ENCODE assay signal across 31 mouse cellular contexts in genomic region chr2:180506281-180506680, GRCm38 (mm10). TPM values are rescaled to one million over a fixed set of nuclear protein-coding genes. Genes with fewer than 3 reads are reported as not detected.
DNase-seq lines count a peak whose midpoint lies in the region; ATAC-seq and TF ChIP-seq lines count a peak whose summit lies in the region.
"Had no signal": no experiment of that assay in that cellular context is flagged by ENCODE, and none has a peak within 500 bp of the region (broad histone marks: within the 10 kb centered on the region; RNA-seq: fewer than 3 reads in every experiment).

No protein-coding gene starts in this region.

- no peak for TF ChIP-seq CTCF in hindbrain, postnatal 0 days (IDR thresholded peaks at IDR 0.05; ENCODE audit: low read depth)

- no peak for DNase-seq in hindbrain, embryonic 10.5 days (ENCODE audit: low spot score)
- DNase-seq in hindbrain, postnatal 0 days (ENCODE audit: low spot score): no peak
- DNase-seq in kidney, adult 8-10 months: no peak
- DNase-seq in forebrain, embryonic 11.5 days (ENCODE audit: low spot score): peak; percentile 65
- no peak for DNase-seq in limb, embryonic 10.5 days (ENCODE audit: low spot score)
- DNase-seq: adrenal gland, adult 2 months; adrenal gland, postnatal 36 days; cerebellum, adult 9-10 months; cerebellum, postnatal 36 days; gastrocnemius, adult 2 months; heart, postnatal 10 days; retina, postnatal 1 day; right cerebral cortex, postnatal 14 days; thymus, postnatal 4 days had no signal

- no peak overlapping the region for H3K4me2 ChIP-seq in hindbrain, postnatal 0 days (ENCODE audit: low read depth, low read length)
- no peak overlapping the region for H3K4me2 ChIP-seq in kidney, embryonic 15.5 days
- H3K4me2 ChIP-seq in forebrain, embryonic 11.5 days (ENCODE audit: low read depth, low read length, severe bottlenecking): no peak overlapping the region
- no peak overlapping the region; the same call in 1 of the 2 replicates for H3K4me2 ChIP-seq in forebrain, embryonic 16.5 days (ENCODE audit: low read length)
- H3K4me2 ChIP-seq: heart, embryonic 13.5 days; limb, embryonic 13.5 days; liver, embryonic 11.5 days; lung, embryonic 15.5 days; midbrain, embryonic 12.5 days; neural tube, embryonic 15.5 days had no signal

- H3K27me3 ChIP-seq in hindbrain, embryonic 10.5 days (ENCODE audit: insufficient read depth, poor library complexity, severe bottlenecking): peaks cover 72% of the 10 kb centered on the region
- no peaks in the 10 kb centered on the region for H3K27me3 ChIP-seq in hindbrain, postnatal 0 days (ENCODE audit: insufficient read depth, low read length)
- H3K27me3 ChIP-seq in kidney, embryonic 15.5 days: peaks cover 10% of the 10 kb centered on the region
- H3K27me3 ChIP-seq in forebrain, embryonic 11.5 days (ENCODE audit: control insufficient read depth, insufficient read depth, low read length): peaks cover 7% of the 10 kb centered on the region; the same call in 1 of the 2 replicates
- H3K27me3 ChIP-seq in forebrain, embryonic 16.5 days (replicated peaks; ENCODE audit: control insufficient read depth, insufficient read depth, low read length): no peaks in the 10 kb centered on the region
- peaks cover 34% of the 10 kb centered on the region for H3K27me3 ChIP-seq in limb, embryonic 10.5 days (ENCODE audit: low read depth, poor library complexity, severe bottlenecking)

- ATAC-seq in hindbrain, postnatal 0 days: no peak
- ATAC-seq in kidney, embryonic 15.5 days (replicated peaks; ENCODE audit: low FRiP score): no peak
- peak; percentile 47 for ATAC-seq in forebrain, embryonic 11.5 days (replicated peaks; ENCODE audit: low FRiP score)
- ATAC-seq in forebrain, embryonic 16.5 days: no peak; the same call in 1 of the 2 replicates
- ATAC-seq in inflammation-experienced regulatory T-cells, adult 6 months: no peak
- ATAC-seq: activated CD4-positive, CD25-positive, alpha-beta regulatory T cell, adult 4 months had no signal

- peak overlapping the region; percentile 59; the same call in 1 of the 2 replicates for H3K27ac ChIP-seq in hindbrain, embryonic 10.5 days
- no peak overlapping the region for H3K27ac ChIP-seq in hindbrain, postnatal 0 days
- peak overlapping the region; percentile 67 for H3K27ac ChIP-seq in kidney, embryonic 15.5 days
- peak overlapping the region; percentile 41; the same call in 1 of the 2 replicates for H3K27ac ChIP-seq in forebrain, embryonic 11.5 days (ENCODE audit: low read depth, low read length)
- H3K27ac ChIP-seq in forebrain, embryonic 16.5 days (ENCODE audit: low read length): 0 out of 2 replicates have a peak overlapping the region, but pooled peaks have one; percentile 0
- H3K27ac ChIP-seq in limb, embryonic 10.5 days: no peak overlapping the region
- H3K27ac ChIP-seq: gastrocnemius, adult 2 months; heart, embryonic 13.5 days; kidney, postnatal 0 days; left cerebral cortex, adult 2 months; limb, embryonic 13.5 days; lung, embryonic 15.5 days; midbrain, embryonic 12.5 days; neural tube, embryonic 15.5 days had no signal

- no peak overlapping the region for H3K9ac ChIP-seq in hindbrain, postnatal 0 days (replicated peaks; ENCODE audit: low read length)
- H3K9ac ChIP-seq in kidney, embryonic 15.5 days: no peak overlapping the region
- H3K9ac ChIP-seq in forebrain, embryonic 11.5 days (ENCODE audit: low read length): peak overlapping the region; percentile 29
- no peak overlapping the region for H3K9ac ChIP-seq in forebrain, embryonic 16.5 days (replicated peaks; ENCODE audit: low read depth, low read length)
- H3K9ac ChIP-seq: heart, embryonic 13.5 days; limb, embryonic 13.5 days; lung, embryonic 15.5 days; midbrain, embryonic 12.5 days; neural tube, embryonic 15.5 days had no signal

- no peak overlapping the region for H3K4me3 ChIP-seq in hindbrain, embryonic 10.5 days
- no peak overlapping the region for H3K4me3 ChIP-seq in hindbrain, postnatal 0 days (ENCODE audit: low read length)
- H3K4me3 ChIP-seq in kidney, embryonic 15.5 days (replicated peaks): no peak overlapping the region
- H3K4me3 ChIP-seq in forebrain, embryonic 11.5 days (ENCODE audit: low read depth, low read length): no peak overlapping the region
- no peak overlapping the region for H3K4me3 ChIP-seq in forebrain, embryonic 16.5 days (replicated peaks; ENCODE audit: low read length)
- H3K4me3 ChIP-seq in limb, embryonic 10.5 days: no peak overlapping the region
- H3K4me3 ChIP-seq: gastrocnemius, adult 2 months; heart, embryonic 13.5 days; left cerebral cortex, adult 2 months; limb, embryonic 13.5 days; lung, embryonic 15.5 days; midbrain, embryonic 12.5 days; neural tube, embryonic 15.5 days had no signal

- 56% methylated on average over 5 of the region's 5 CpGs for WGBS in hindbrain, embryonic 10.5 days
- 47% methylated on average over 5 of the region's 5 CpGs for WGBS in hindbrain, postnatal 0 days
- 76% methylated on average over 5 of the region's 5 CpGs for WGBS in kidney, embryonic 15.5 days
- 18% methylated on average over 5 of the region's 5 CpGs for WGBS in forebrain, embryonic 11.5 days
- 14% methylated on average over 5 of the region's 5 CpGs for WGBS in forebrain, embryonic 16.5 days
- 70% methylated on average over 5 of the region's 5 CpGs for WGBS in limb, embryonic 10.5 days

- no peaks in the 10 kb centered on the region for H3K9me3 ChIP-seq in hindbrain, embryonic 10.5 days
- H3K9me3 ChIP-seq in hindbrain, postnatal 0 days (ENCODE audit: low read length): no peaks in the 10 kb centered on the region
- no peaks in the 10 kb centered on the region for H3K9me3 ChIP-seq in kidney, embryonic 15.5 days (replicated peaks)
- H3K9me3 ChIP-seq in forebrain, embryonic 11.5 days (ENCODE audit: control insufficient read depth, low read length): no peaks in the 10 kb centered on the region
- H3K9me3 ChIP-seq in forebrain, embryonic 16.5 days (ENCODE audit: control insufficient read depth, low read length): no peaks in the 10 kb centered on the region
- H3K9me3 ChIP-seq in limb, embryonic 10.5 days (replicated peaks): no peaks in the 10 kb centered on the region
- H3K9me3 ChIP-seq: heart, embryonic 13.5 days; limb, embryonic 13.5 days; lung, embryonic 15.5 days; midbrain, embryonic 12.5 days; neural tube, embryonic 15.5 days had no signal

- H3K4me1 ChIP-seq in hindbrain, embryonic 10.5 days (replicated peaks): peaks cover 30% of the 10 kb centered on the region
- peaks cover 8% of the 10 kb centered on the region for H3K4me1 ChIP-seq in hindbrain, postnatal 0 days (ENCODE audit: insufficient read depth, low read length)
- H3K4me1 ChIP-seq in kidney, embryonic 15.5 days: peaks cover 55% of the 10 kb centered on the region
- peaks cover 9% of the 10 kb centered on the region for H3K4me1 ChIP-seq in forebrain, embryonic 11.5 days (replicated peaks; ENCODE audit: control insufficient read depth, insufficient read depth, low read length)
- peaks cover 24% of the 10 kb centered on the region for H3K4me1 ChIP-seq in forebrain, embryonic 16.5 days (replicated peaks; ENCODE audit: control insufficient read depth, insufficient read depth, low read length)
- peaks cover 26% of the 10 kb centered on the region for H3K4me1 ChIP-seq in limb, embryonic 10.5 days

- no peaks in the 10 kb centered on the region for H3K36me3 ChIP-seq in hindbrain, embryonic 10.5 days
- H3K36me3 ChIP-seq in hindbrain, postnatal 0 days (ENCODE audit: insufficient read depth, low read length): no peaks in the 10 kb centered on the region
- no peaks in the 10 kb centered on the region for H3K36me3 ChIP-seq in kidney, embryonic 15.5 days
- no peaks in the 10 kb centered on the region for H3K36me3 ChIP-seq in forebrain, embryonic 11.5 days (ENCODE audit: control insufficient read depth, insufficient read depth, low read length)
- no peaks in the 10 kb centered on the region for H3K36me3 ChIP-seq in forebrain, embryonic 16.5 days (ENCODE audit: control insufficient read depth, insufficient read depth)
- H3K36me3 ChIP-seq in limb, embryonic 10.5 days: no peaks in the 10 kb centered on the region
- H3K36me3 ChIP-seq: heart, embryonic 13.5 days; limb, embryonic 13.5 days; lung, embryonic 15.5 days; midbrain, embryonic 12.5 days; neural tube, embryonic 15.5 days had no signal

RNA-seq across cellular contexts. Expression of gene Ntsr1, which starts 6.5 kb away (rescaled TPM):
- polyA plus RNA-seq in hindbrain, embryonic 10.5 days (2016; fragmentation: Nextera tagmentation; extraction: Ambion mirVana): 0.31 and 0.39 TPM in 2 replicates
- total RNA-seq in hindbrain, postnatal 0 days (2014; rRNA removed): 9.0 and 11.1 TPM in 2 replicates
- 2.8 and 2.9 TPM in 2 replicates for polyA plus RNA-seq in hindbrain, postnatal 0 days (2015; fragmentation: Nextera tagmentation; extraction: Ambion mirVana)
- 8.6 and 9.7 TPM in 2 replicates for polyA plus RNA-seq in kidney, embryonic 15.5 days (2015; fragmentation: Nextera tagmentation; extraction: Ambion mirVana)
- polyA plus RNA-seq in forebrain, embryonic 11.5 days (2014; fragmentation: Nextera tagmentation; extraction: Ambion mirVana): 0.15 and 0.21 TPM in 2 replicates
- polyA plus RNA-seq in forebrain, embryonic 16.5 days (2015; fragmentation: Nextera tagmentation; extraction: Ambion mirVana): 13.2 and 13.4 TPM in 2 replicates
- 0.11 and 0.28 TPM in 2 replicates for polyA plus RNA-seq in limb, embryonic 10.5 days (2016; fragmentation: Nextera tagmentation; extraction: Ambion mirVana)
- not detected for polyA plus RNA-seq in inflammation-experienced regulatory T-cells, adult 6 months (2017; shearing (Covaris generic))
- total RNA-seq: adrenal gland, adult 2 months; adrenal gland, postnatal 36 days; CH12.LX; gastrocnemius, adult 2 months; heart, adult 8-10 months; hematopoietic stem cell, adult 5-6 weeks; megakaryocyte, adult 5-6 weeks had no signal
- polyA plus RNA-seq: activated CD4-positive, CD25-positive, alpha-beta regulatory T cell, adult 4 months; adrenal gland, adult 2 months; C2C12 had no signal

RNA-seq across cellular contexts. Expression of gene Slco4a1, which starts 50.2 kb away (rescaled TPM):
- polyA plus RNA-seq in hindbrain, embryonic 10.5 days (2016; fragmentation: Nextera tagmentation; extraction: Ambion mirVana): 7.6 and 8.7 TPM in 2 replicates
- total RNA-seq in hindbrain, postnatal 0 days (2014; rRNA removed): 4.0 and 5.4 TPM in 2 replicates
- polyA plus RNA-seq in hindbrain, postnatal 0 days (2015; fragmentation: Nextera tagmentation; extraction: Ambion mirVana): 2.0 and 2.9 TPM in 2 replicates
- polyA plus RNA-seq in kidney, embryonic 15.5 days (2015; fragmentation: Nextera tagmentation; extraction: Ambion mirVana): 2.2 and 2.3 TPM in 2 replicates
- 4.7 and 6.1 TPM in 2 replicates for polyA plus RNA-seq in forebrain, embryonic 11.5 days (2014; fragmentation: Nextera tagmentation; extraction: Ambion mirVana)
- 1.3 and 1.5 TPM in 2 replicates for polyA plus RNA-seq in forebrain, embryonic 16.5 days (2015; fragmentation: Nextera tagmentation; extraction: Ambion mirVana)
- polyA plus RNA-seq in limb, embryonic 10.5 days (2016; fragmentation: Nextera tagmentation; extraction: Ambion mirVana): 0.41 and 1.8 TPM in 2 replicates
- 1 to 10 TPM in 2 of 3 experiments, under 1 TPM in 1; 0.83 to 4.8 (median 2.2) TPM for polyA plus RNA-seq in inflammation-experienced regulatory T-cells, adult 6 months (2017; shearing (Covaris generic))

Comparison
In these comparisons a context has a peak if more than half of its experiments do, and no peak if none do; other contexts are left out.
1. H3K27ac ChIP-seq: peak in hindbrain, embryonic 10.5 days (single experiment), kidney, embryonic 15.5 days (single experiment), forebrain, embryonic 11.5 days (single experiment) and forebrain, embryonic 16.5 days (single experiment); none in hindbrain, postnatal 0 days (single experiment) and limb, embryonic 10.5 days (single experiment).